In genomic region chr19:29045369-29045768, GRCm38 (mm10) we compare ENCODE assay signal across 14 mouse cellular contexts. TPM values are rescaled to one million over a fixed set of nuclear protein-coding genes. Genes with fewer than 3 reads are reported as not detected.
DNase-seq lines count a peak whose midpoint lies in the region; ATAC-seq and TF ChIP-seq lines count a peak whose summit lies in the region.
"Had no signal": no experiment of that assay in that cellular context is flagged by ENCODE, and none has a peak within 500 bp of the region (broad histone marks: within the 10 kb centered on the region; RNA-seq: fewer than 3 reads in every experiment).

No protein-coding gene starts in this region.

- H3K9ac ChIP-seq in intestine, postnatal 0 days (ENCODE audit: low read depth, low read length) = no peak overlapping the region
- no peak overlapping the region for H3K9ac ChIP-seq in midbrain, embryonic 16.5 days (ENCODE audit: low read depth, low read length)
- H3K9ac ChIP-seq: heart, embryonic 12.5 days; neural tube, embryonic 12.5 days had no signal

- no peak for ATAC-seq in intestine, postnatal 0 days
- ATAC-seq in midbrain, embryonic 16.5 days = no peak

- peak; percentile 52 for DNase-seq in embryo, embryonic 10.5 days (ENCODE audit: low spot score)
- no peak for DNase-seq in embryo, embryonic 9.5 days (ENCODE audit: extremely low spot score)
- no peak for DNase-seq in layer of hippocampus, adult 2 months (ENCODE audit: low spot score in 2 of 2)
- DNase-seq in layer of hippocampus, postnatal 14 days (ENCODE audit: low spot score in 2 of 2) = no peak
- DNase-seq in lung, postnatal 36 days = no peak
- DNase-seq in gastrocnemius, postnatal 4 days (ENCODE audit: low spot score in 2 of 2) = no peak
- DNase-seq: adrenal gland, postnatal 10 days; cerebellum, adult 18-20 months; lung, postnatal 10 days had no signal

- H3K27ac ChIP-seq in layer of hippocampus, adult 2 months = 0 out of 2 replicates have a peak overlapping the region, but pooled peaks have one; percentile 96
- peak overlapping the region; percentile 54 for H3K27ac ChIP-seq in intestine, postnatal 0 days (ENCODE audit: low read depth, low read length)
- H3K27ac ChIP-seq in midbrain, embryonic 16.5 days (ENCODE audit: low read length) = no peak overlapping the region
- H3K27ac ChIP-seq: neural tube, embryonic 12.5 days had no signal

- WGBS in intestine, postnatal 0 days = 34% methylated on average over 4 of the region's 4 CpGs
- 37% methylated on average over 4 of the region's 4 CpGs for WGBS in midbrain, embryonic 16.5 days

- H3K9me3 ChIP-seq in intestine, postnatal 0 days (ENCODE audit: control insufficient read depth) = no peaks in the 10 kb centered on the region
- H3K9me3 ChIP-seq in midbrain, embryonic 16.5 days (replicated peaks; ENCODE audit: control insufficient read depth, low read length, poor library complexity, severe bottlenecking) = no peaks in the 10 kb centered on the region
- H3K9me3 ChIP-seq: G1E; heart, embryonic 12.5 days; neural tube, embryonic 12.5 days had no signal

- H3K4me1 ChIP-seq in intestine, postnatal 0 days (replicated peaks; ENCODE audit: control insufficient read depth, insufficient read depth, low read length) = no peaks in the 10 kb centered on the region
- peaks cover 14% of the 10 kb centered on the region for H3K4me1 ChIP-seq in midbrain, embryonic 16.5 days (ENCODE audit: control insufficient read depth, insufficient read depth, low read length)

- H3K27me3 ChIP-seq in intestine, postnatal 0 days (replicated peaks; ENCODE audit: control insufficient read depth, insufficient read depth, low read length) = no peaks in the 10 kb centered on the region
- H3K27me3 ChIP-seq in midbrain, embryonic 16.5 days (ENCODE audit: control insufficient read depth, insufficient read depth, low read depth, low read length) = no peaks in the 10 kb centered on the region
- H3K27me3 ChIP-seq: heart, embryonic 12.5 days; neural tube, embryonic 12.5 days had no signal

- H3K4me2 ChIP-seq in intestine, postnatal 0 days (replicated peaks; ENCODE audit: low read depth) = peak overlapping the region; percentile 89
- peak overlapping the region; percentile 18; the same call in 1 of the 2 replicates for H3K4me2 ChIP-seq in midbrain, embryonic 16.5 days (ENCODE audit: low read length)

- H3K36me3 ChIP-seq in intestine, postnatal 0 days (ENCODE audit: control insufficient read depth, insufficient read depth) = no peaks in the 10 kb centered on the region
- no peaks in the 10 kb centered on the region for H3K36me3 ChIP-seq in midbrain, embryonic 16.5 days (ENCODE audit: control insufficient read depth, insufficient read depth, low read length)
- H3K36me3 ChIP-seq: heart, embryonic 12.5 days; neural tube, embryonic 12.5 days had no signal

- no peak for TF ChIP-seq CTCF in layer of hippocampus, adult 2 months (conservative IDR thresholded peaks at IDR 0.05)
- TF ChIP-seq CTCF in intestine, postnatal 0 days (IDR thresholded peaks at IDR 0.05; ENCODE audit: low read depth) = no peak

- H3K4me3 ChIP-seq in layer of hippocampus, adult 2 months = no peak overlapping the region
- no peak overlapping the region for H3K4me3 ChIP-seq in intestine, postnatal 0 days (ENCODE audit: low read depth, low read length)
- no peak overlapping the region for H3K4me3 ChIP-seq in midbrain, embryonic 16.5 days (ENCODE audit: low read depth, low read length)

RNA-seq across cellular contexts. Expression of gene Ak3, which starts 2.4 kb away (rescaled TPM):
- 10 to 100 TPM; 51.5 to 53.0 TPM for total RNA-seq in layer of hippocampus, adult 2 months (2021)
- 10 to 100 TPM; 57.5 to 57.6 TPM for total RNA-seq in layer of hippocampus, postnatal 14 days (2021)
- 70.4 and 73.9 TPM in 2 replicates for polyA plus RNA-seq in intestine, postnatal 0 days (2015; fragmentation: Nextera tagmentation; extraction: Ambion mirVana)
- 64.3 and 75.1 TPM in 2 replicates for polyA plus RNA-seq in midbrain, embryonic 16.5 days (2015; fragmentation: Nextera tagmentation; extraction: Ambion mirVana)
- total RNA-seq in gastrocnemius, postnatal 4 days (2021) = 10 to 100 TPM; 70.0 to 71.5 TPM

RNA-seq across cellular contexts. Expression of gene Cdc37l1, which starts 55.2 kb away (rescaled TPM):
- 100 to 1,000 TPM; 105 to 114 TPM for total RNA-seq in layer of hippocampus, adult 2 months (2021)
- 100 to 1,000 TPM in 1 of 2 experiments, 10 to 100 TPM in 1; 93.5 to 100 TPM for total RNA-seq in layer of hippocampus, postnatal 14 days (2021)
- 19.7 and 23.9 TPM in 2 replicates for polyA plus RNA-seq in intestine, postnatal 0 days (2015; fragmentation: Nextera tagmentation; extraction: Ambion mirVana)
- polyA plus RNA-seq in midbrain, embryonic 16.5 days (2015; fragmentation: Nextera tagmentation; extraction: Ambion mirVana) = 48.9 and 52.6 TPM in 2 replicates
- total RNA-seq in gastrocnemius, postnatal 4 days (2021) = 10 to 100 TPM; 33.2 to 39.2 TPM

RNA-seq across cellular contexts. Expression of gene Rcl1, which starts 55.8 kb away (rescaled TPM):
- 10 to 100 TPM; 19.3 to 22.0 TPM for total RNA-seq in layer of hippocampus, adult 2 months (2021)
- 10 to 100 TPM; 15.1 to 15.2 TPM for total RNA-seq in layer of hippocampus, postnatal 14 days (2021)
- 16.0 and 17.4 TPM in 2 replicates for polyA plus RNA-seq in intestine, postnatal 0 days (2015; fragmentation: Nextera tagmentation; extraction: Ambion mirVana)
- polyA plus RNA-seq in midbrain, embryonic 16.5 days (2015; fragmentation: Nextera tagmentation; extraction: Ambion mirVana) = 35.2 and 39.4 TPM in 2 replicates
- total RNA-seq in gastrocnemius, postnatal 4 days (2021) = 10 to 100 TPM; 11.6 to 12.6 TPM
